Mouse (Mus musculus) induced T-regulatory cell, adult 2 months (primary cell): ENCODE results near the gene Inhbb.

Source experiments
- DNase-seq: peaks from one replicate; pipeline ENCODE4 v3.0.0-alpha.2; 2012; ENCODE audit warnings: low read depth

Inhbb gene

DNA sequence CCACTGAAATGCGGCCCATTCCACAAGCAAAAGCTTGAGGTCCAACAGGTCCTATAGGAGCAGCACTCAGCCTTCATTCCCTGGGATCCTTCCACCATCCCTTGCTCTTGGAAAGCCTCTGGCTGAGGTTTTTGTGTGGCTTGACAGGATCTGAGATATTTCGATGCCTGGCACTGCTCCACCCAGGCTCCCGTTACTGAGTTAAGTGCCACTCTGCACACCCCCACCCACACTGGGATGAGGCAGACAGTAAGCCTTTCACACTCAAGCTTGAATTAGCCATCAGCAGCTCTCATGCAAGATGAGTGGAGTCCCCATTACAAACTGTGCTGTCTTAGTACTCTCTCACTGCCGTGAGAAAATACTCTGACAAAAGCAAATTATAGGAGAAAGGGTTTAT, 41.4 kb downstream of the Inhbb start:
- no peak for DNase-seq

- DNase-seq = no peak
Measured at GRCm38 (mm10) chr1:119375376-119375775, 46.7 kb downstream of the Inhbb start.

- DNase-seq = no peak
Measured at GRCm38 (mm10) chr1:119367546-119367945, 54.5 kb downstream of the Inhbb start.

GRCm38 (mm10) chr1:119366315-119366714, 55.7 kb downstream of the Inhbb start:
- DNase-seq = no peak
